Mouse (Mus musculus) spleen, adult 2 months (tissue): ENCODE results near the gene Fmn2. TPM values are rescaled to one million over a fixed set of nuclear protein-coding genes. Genes with fewer than 3 reads are reported as not detected.

ENCODE experiments used
- DNase-seq, 2 experiments: peaks; one replicate each; pipeline versions ENCODE4 v3.0.0 to v3.0.0-alpha.2; 2012 to 2021; ENCODE audit warnings: low spot score in 2 of 2, low read depth in 1 of 2
- H3K27ac ChIP-seq: fragments of 200-500 bp; 2 replicates; pipeline ENCODE4 v1.5.1; 2012; ENCODE audit warnings: low read length, inconsistent platforms; ENCODE audit not compliant: insufficient read depth
- H3K27me3 ChIP-seq: fragments of 200-500 bp; 2 replicates; pipeline ENCODE4 v1.6.1; 2012; ENCODE audit warnings: mild to moderate bottlenecking, moderate library complexity, low read length, inconsistent platforms; ENCODE audit not compliant: control insufficient read depth, insufficient read depth
- H3K36me3 ChIP-seq: fragments of 200-500 bp; 2 replicates; pipeline ENCODE4 v1.6.1; 2012; ENCODE audit warnings: mild to moderate bottlenecking, low read length, inconsistent platforms; ENCODE audit not compliant: control insufficient read depth, insufficient read depth
- H3K4me1 ChIP-seq: fragments of 200-500 bp; 2 replicates; pipeline ENCODE4 v1.6.1; 2011; ENCODE audit warnings: inconsistent platforms; ENCODE audit not compliant: control insufficient read depth, insufficient read depth, insufficient read length
- H3K4me3 ChIP-seq: fragments of 200-500 bp; 2 replicates; pipeline ENCODE4 v1.5.1; 2011; ENCODE audit warnings: mild to moderate bottlenecking, inconsistent platforms; ENCODE audit not compliant: insufficient read depth, insufficient read length; ENCODE audit errors: extremely low read depth
- CTCF ChIP-seq: fragments of 200-500 bp; IDR thresholded peaks from 2 replicates; pipeline ENCODE4 v1.5.1; 2011; ENCODE audit warnings: mild to moderate bottlenecking, inconsistent platforms; ENCODE audit not compliant: insufficient read depth, insufficient read length, insufficient replicate concordance; ENCODE audit errors: extremely low read depth
- POLR2A ChIP-seq: fragments of 200-500 bp; IDR thresholded peaks from 2 replicates; pipeline ENCODE4 v1.6.1; 2011; ENCODE audit warnings: low read depth, low read length, inconsistent platforms
- WGBS: fragments of 180-500 bp; shearing (Covaris S2); methylation state at CpG from one replicate; pipeline ENCODE4 v1.1.7; 2018; 5-methylcytosine and 5-hydroxymethylcytosine counted together
- polyA plus RNA-seq: library from polyadenylated mRNA; depleted of rRNA; stranded (reverse); fragments of >200 nt; gene quantifications from 2 replicates; pipeline ENCODE4 v1.2.3, GENCODE M21; 2012

Fmn2 gene
- polyA plus RNA-seq, 1 experiment: 0.06 TPM

- Histone ChIP-seq H3K27ac (no peak overlapping the region), H3K36me3 (no peaks in the 10 kb centered on the region), H3K27me3 (no peaks in the 10 kb centered on the region), H3K4me1 (peaks cover 4% of the 10 kb centered on the region; the same call in 1 of the 2 replicates), H3K4me3 (no peak overlapping the region)
- DNase-seq: no peak
- TF ChIP-seq POLR2A: no peak
- no peak for TF ChIP-seq CTCF
- WGBS: 91% methylated on average over 9 of the region's 9 CpGs
Observed at GRCm38 (mm10) chr1:174655354-174655753, 153.7 kb downstream of the Fmn2 start.

GRCm38 (mm10) chr1:174656554-174656953, 154.9 kb downstream of the Fmn2 start:
- H3K36me3 ChIP-seq: no peaks in the 10 kb centered on the region
- DNase-seq: no peak
- H3K27ac ChIP-seq: no peak overlapping the region
- WGBS: 46% methylated on average over 4 of the region's 4 CpGs
- H3K27me3 ChIP-seq: no peaks in the 10 kb centered on the region
- no peak overlapping the region for H3K4me3 ChIP-seq
- TF ChIP-seq POLR2A: no peak
- TF ChIP-seq CTCF: no peak
- peaks cover 4% of the 10 kb centered on the region; the same call in 1 of the 2 replicates for H3K4me1 ChIP-seq

- WGBS: 92% methylated on average over 12 of the region's 12 CpGs
- no peak for DNase-seq
Observed at GRCm38 (mm10) chr1:174659459-174660223, 158.0 kb downstream of the Fmn2 start.

GRCm38 (mm10) chr1:174665116-174665515, 163.5 kb downstream of the Fmn2 start:
- Histone ChIP-seq H3K27me3 (no peaks in the 10 kb centered on the region), H3K4me3 (no peak overlapping the region), H3K4me1 (no peaks in the 10 kb centered on the region), H3K27ac (no peak overlapping the region), H3K36me3 (no peaks in the 10 kb centered on the region)
- no peak for DNase-seq
- TF ChIP-seq CTCF (no peak), POLR2A (no peak)

More at GRCm38 (mm10) chr1:174659459-174660223, 158.0 kb downstream of the Fmn2 start:
- no peaks in the 10 kb centered on the region for H3K4me1 ChIP-seq
- no peaks in the 10 kb centered on the region for H3K27me3 ChIP-seq
- TF ChIP-seq POLR2A (no peak), CTCF (no peak)
- H3K36me3 ChIP-seq: no peaks in the 10 kb centered on the region
- no peak overlapping the region for H3K27ac ChIP-seq
- H3K4me3 ChIP-seq: no peak overlapping the region

GRCm38 (mm10) chr1:174669132-174669531, 167.5 kb downstream of the Fmn2 start:
- no peaks in the 10 kb centered on the region for H3K27me3 ChIP-seq
- TF ChIP-seq POLR2A (no peak), CTCF (no peak)
- no peak overlapping the region for H3K4me3 ChIP-seq
- no peak overlapping the region for H3K27ac ChIP-seq
- no peaks in the 10 kb centered on the region for H3K4me1 ChIP-seq
- no peak for DNase-seq
- H3K36me3 ChIP-seq: no peaks in the 10 kb centered on the region
- WGBS: 86% methylated on average over 1 of the region's 1 CpGs

- H3K27ac ChIP-seq: no peak overlapping the region
- H3K36me3 ChIP-seq: no peaks in the 10 kb centered on the region
- DNase-seq: no peak
- no peaks in the 10 kb centered on the region for H3K27me3 ChIP-seq
- H3K4me1 ChIP-seq: no peaks in the 10 kb centered on the region
- 92% methylated on average over 8 of the region's 8 CpGs for WGBS
- no peak for TF ChIP-seq POLR2A
- no peak overlapping the region for H3K4me3 ChIP-seq
Observed at GRCm38 (mm10) chr1:174670846-174671245, 169.2 kb downstream of the Fmn2 start.

GRCm38 (mm10) chr1:174674586-174674985, 173.0 kb downstream of the Fmn2 start:
- 61% methylated on average over 8 of the region's 8 CpGs for WGBS

More at GRCm38 (mm10) chr1:174674586-174674985, 173.0 kb downstream of the Fmn2 start:
- no peaks in the 10 kb centered on the region for H3K4me1 ChIP-seq
- no peaks in the 10 kb centered on the region for H3K36me3 ChIP-seq
- no peak overlapping the region for H3K27ac ChIP-seq
- no peak for TF ChIP-seq CTCF
- no peak for TF ChIP-seq POLR2A
- H3K4me3 ChIP-seq: no peak overlapping the region
- H3K27me3 ChIP-seq: no peaks in the 10 kb centered on the region
- DNase-seq: no peak
